ENCODE assay signal across 11 mouse cellular contexts in genomic region chr5:33435941-33436340, GRCm38 (mm10). TPM values are rescaled to one million over a fixed set of nuclear protein-coding genes. Genes with fewer than 3 reads are reported as not detected.
"Had no signal": no experiment of that assay in that cellular context is flagged by ENCODE, and none has a peak within 500 bp of the region (broad histone marks: within the 10 kb centered on the region; RNA-seq: fewer than 3 reads in every experiment).

No protein-coding gene starts in this region.

- H3K9ac ChIP-seq: kidney, embryonic 15.5 days; limb, embryonic 13.5 days; liver, embryonic 14.5 days; midbrain, embryonic 12.5 days had no signal

- H3K4me2 ChIP-seq: kidney, embryonic 15.5 days; limb, embryonic 13.5 days; midbrain, embryonic 12.5 days had no signal

- H3K36me3 ChIP-seq: kidney, embryonic 15.5 days; limb, embryonic 13.5 days; midbrain, embryonic 12.5 days had no signal

- H3K4me3 ChIP-seq: limb, embryonic 13.5 days had no signal

- H3K27ac ChIP-seq: kidney, embryonic 15.5 days; limb, embryonic 13.5 days; liver, embryonic 14.5 days; midbrain, embryonic 12.5 days; stomach, postnatal 0 days had no signal

- DNase-seq: kidney, adult 2 months; kidney, postnatal 14 days; lung, adult 18-20 months had no signal

- ATAC-seq: midbrain, embryonic 16.5 days had no signal

- H3K9me3 ChIP-seq: kidney, embryonic 15.5 days; limb, embryonic 13.5 days; midbrain, embryonic 12.5 days had no signal

RNA-seq across cellular contexts. Expression of gene Nkx1-1, which starts 2.2 kb away (rescaled TPM):
- polyA plus RNA-seq: kidney, adult 2 months; kidney, embryonic 15.5 days; limb, embryonic 13.5 days; liver, adult 2 months; liver, embryonic 14.5 days; lung, embryonic 16.5 days; midbrain, embryonic 16.5 days; stomach, postnatal 0 days had no signal
